Mouse (Mus musculus): ENCODE data around the gene Ctsr. TPM values are rescaled to one million over a fixed set of nuclear protein-coding genes. Genes with fewer than 3 reads are reported as not detected.
"Not testable (repeated sequence)": the region's sequence is repeated elsewhere in the genome, so short reads cannot be mapped to it uniquely, and the experiment has no call there.

Gene Ctsr
- total RNA-seq (2015), result not detected in 2 replicates
- not detected in 2 replicates for total RNA-seq (2017)

DNA sequence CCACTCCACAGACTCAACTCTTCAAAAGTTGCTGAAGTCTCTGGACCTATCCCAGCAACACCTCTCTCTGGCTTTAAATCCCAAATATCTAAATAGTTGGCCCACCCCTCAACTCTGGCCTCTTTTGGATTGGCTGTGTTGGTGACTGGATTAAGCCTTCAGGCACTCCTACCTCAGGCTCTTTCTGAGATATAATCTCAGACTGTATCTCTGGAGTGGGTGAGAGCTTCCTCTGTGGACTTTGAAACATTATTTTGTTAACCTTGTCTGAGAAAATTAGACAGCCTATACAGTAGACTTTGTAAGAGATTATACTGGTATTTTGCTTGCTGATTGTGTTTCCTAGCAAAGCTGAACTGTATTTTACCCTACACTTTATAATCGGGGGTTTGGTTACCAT lies at the start of gene Ctsr:
Ctsr (minus strand) TSS at position 101 of the 400 bp plus-strand sequence.
- ATAC-seq (ENCODE audit: poor library complexity, severe bottlenecking), result no peak

DNA sequence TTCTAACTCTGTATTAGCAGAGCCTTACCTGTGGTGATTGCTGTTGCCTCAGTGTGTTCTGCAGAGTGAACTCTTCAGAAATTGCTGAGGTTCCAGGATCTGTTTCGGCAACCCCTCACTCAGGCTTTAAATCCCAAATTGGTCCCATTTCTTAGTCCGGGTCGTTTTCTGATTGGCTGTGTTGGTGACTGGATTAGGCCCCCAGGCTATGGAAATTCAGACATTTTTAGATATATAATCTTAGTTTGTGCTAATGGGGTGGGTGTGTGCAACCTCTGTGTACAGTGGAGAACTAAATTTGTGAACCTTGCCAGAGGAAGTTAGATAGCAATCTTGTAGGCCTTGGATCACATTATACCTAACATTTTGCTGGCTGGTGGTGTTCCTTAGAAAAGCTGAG lies 39.3 kb upstream of the Ctsr start, which contains the start of gene Cts6:
Cts6 (minus strand) TSS at position 101 of the 400 bp plus-strand sequence.
- ATAC-seq (ENCODE audit: poor library complexity, severe bottlenecking), result no peak

DNA sequence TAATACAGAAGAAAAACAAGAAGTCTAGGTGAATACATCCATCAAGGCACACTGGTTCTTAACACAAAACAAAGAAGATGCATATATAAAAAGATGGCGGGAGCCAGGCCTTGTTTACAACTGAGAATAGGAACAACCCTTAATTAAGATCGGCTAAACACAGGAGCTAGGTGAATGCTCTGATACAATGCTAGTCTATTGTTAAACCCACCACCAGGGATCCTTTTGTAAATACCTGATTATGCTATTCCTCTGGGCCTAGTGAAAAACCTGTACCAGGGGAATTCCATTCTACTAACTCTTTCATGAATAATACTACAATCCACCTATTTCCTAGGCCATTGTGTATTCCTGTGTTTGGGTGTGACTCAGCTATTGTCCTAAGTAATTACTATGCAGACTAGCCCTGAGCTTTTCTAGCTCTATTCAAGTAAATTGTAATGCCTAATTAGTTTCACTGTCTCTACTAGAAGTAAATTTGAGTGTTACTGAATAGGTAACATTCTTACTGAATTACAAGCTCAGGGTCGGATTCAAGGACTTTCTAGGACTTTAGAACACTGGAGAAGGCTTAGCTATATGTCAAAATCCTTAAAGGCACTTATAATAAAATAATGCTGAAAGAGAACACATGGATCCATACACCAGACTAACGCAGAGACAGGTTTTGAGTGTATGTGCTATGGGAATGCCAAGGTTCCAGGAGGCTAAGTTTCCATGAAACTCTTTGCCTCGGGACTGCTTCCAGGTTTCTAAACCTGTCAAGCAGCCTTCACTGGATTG lies 21.3 kb upstream of the Ctsr start:
- not testable (repeated sequence) for ATAC-seq (ENCODE audit: poor library complexity, severe bottlenecking)

- no peak for ATAC-seq (ENCODE audit: poor library complexity, severe bottlenecking)
These were observed 566 bp upstream of the Ctsr start for GRCm38 (mm10) chr13:61164622-61165021.

Other genes starting within 250 kb of the Ctsr start
- gene Gm49393, start 228.7 kb downstream of the Ctsr start, total RNA-seq (2015), result not detected in 2 replicates
- not detected in 2 replicates for gene Gm49393, start 228.7 kb downstream of the Ctsr start, total RNA-seq (2017)
- 1.1 TPM in 1 of 2 replicates, not detected in the other for gene Gm49391, start 227.7 kb downstream of the Ctsr start, total RNA-seq (2015)
- gene Gm49391, start 227.7 kb downstream of the Ctsr start, total RNA-seq (2017), result not detected in 2 replicates
- 1.6 and 5.3 TPM in 2 replicates for gene Ctla2a, start 227.6 kb downstream of the Ctsr start, total RNA-seq (2015)
- 4.4 and 9.3 TPM in 2 replicates for gene Ctla2a, start 227.6 kb downstream of the Ctsr start, total RNA-seq (2017)
- gene Tpbpa, start 222.3 kb downstream of the Ctsr start, total RNA-seq (2015), result not detected in 2 replicates
- gene Tpbpa, start 222.3 kb downstream of the Ctsr start, total RNA-seq (2017), result not detected in 2 replicates
- gene Ctsj, start 158.3 kb downstream of the Ctsr start, total RNA-seq (2015), result not detected in 2 replicates
- not detected in 2 replicates for gene Ctsj, start 158.3 kb downstream of the Ctsr start, total RNA-seq (2017)
- not detected in 2 replicates for gene Ctsq, start 123.6 kb downstream of the Ctsr start, total RNA-seq (2015)
- not detected in 2 replicates for gene Ctsq, start 123.6 kb downstream of the Ctsr start, total RNA-seq (2017)
- gene Cts6, start 39.2 kb upstream of the Ctsr start, total RNA-seq (2015), result not detected in 2 replicates
- gene Cts6, start 39.2 kb upstream of the Ctsr start, total RNA-seq (2017), result not detected in 2 replicates
- gene Cts8, start 91.1 kb upstream of the Ctsr start, total RNA-seq (2015), result not detected in 2 replicates
- not detected in 2 replicates for gene Cts8, start 91.1 kb upstream of the Ctsr start, total RNA-seq (2017)
- not detected in 2 replicates for gene Gm49398, start 124.6 kb upstream of the Ctsr start, total RNA-seq (2015)
- gene Gm49398, start 124.6 kb upstream of the Ctsr start, total RNA-seq (2017), result not detected in 2 replicates
- gene Cts7, start 193.9 kb upstream of the Ctsr start, total RNA-seq (2015), result not detected in 2 replicates
- gene Cts7, start 193.9 kb upstream of the Ctsr start, total RNA-seq (2017), result not detected in 2 replicates